Mouse (Mus musculus): Measurements from ENCODE around the gene Fam151b. TPM values are rescaled to one million over a fixed set of nuclear protein-coding genes. Genes with fewer than 3 reads are reported as not detected.

The Fam151b gene
- total and polyA plus RNA-seq, 2 experiments from 2014 or later, result 0.10 to 1.3 TPM

GRCm38 (mm10) chr13:92523178-92523813 is 39.5 kb upstream of the Fam151b start:
- H3K9ac ChIP-seq (replicated peaks; ENCODE audit: low read depth, low read length), result no peak overlapping the region
- DNase-seq (ENCODE audit: low spot score) (no peak), ATAC-seq (ENCODE audit: insufficient read depth, low read depth) (no peak)
- H3K36me3 ChIP-seq (replicated peaks; ENCODE audit: control insufficient read depth, insufficient read depth, low read length), result peaks cover 42% of the 10 kb centered on the region
- 70% methylated on average over 5 of the region's 5 CpGs for WGBS
- no peak overlapping the region for H3K4me2 ChIP-seq (ENCODE audit: low read depth, low read length)
- no peak overlapping the region for H3K27ac ChIP-seq (ENCODE audit: low read depth)
- H3K4me1 ChIP-seq (ENCODE audit: control insufficient read depth, insufficient read depth), result no peaks in the 10 kb centered on the region
- TF ChIP-seq EP300 (IDR thresholded peaks at IDR 0.05; ENCODE audit: low read depth), result no peak
- H3K4me3 ChIP-seq (ENCODE audit: low read depth, low read length), result no peak overlapping the region
- H3K27me3 ChIP-seq (ENCODE audit: control insufficient read depth, insufficient read depth, low read length), result no peaks in the 10 kb centered on the region
- H3K9me3 ChIP-seq (replicated peaks; ENCODE audit: control insufficient read depth, low read length), result no peaks in the 10 kb centered on the region

- peaks cover 62% of the 10 kb centered on the region for H3K36me3 ChIP-seq (replicated peaks; ENCODE audit: control insufficient read depth, insufficient read depth, low read length)
- DNase-seq (ENCODE audit: low spot score) (no peak), ATAC-seq (ENCODE audit: insufficient read depth, low read depth) (no peak)
- no peaks in the 10 kb centered on the region for H3K9me3 ChIP-seq (replicated peaks; ENCODE audit: control insufficient read depth, low read length)
- no peak overlapping the region for H3K4me2 ChIP-seq (ENCODE audit: low read depth, low read length)
- no peaks in the 10 kb centered on the region for H3K27me3 ChIP-seq (ENCODE audit: control insufficient read depth, insufficient read depth, low read length)
- no peak overlapping the region for H3K4me3 ChIP-seq (ENCODE audit: low read depth, low read length)
- WGBS, result 82% methylated on average over 12 of the region's 12 CpGs
- no peak overlapping the region for H3K9ac ChIP-seq (replicated peaks; ENCODE audit: low read depth, low read length)
- H3K27ac ChIP-seq (ENCODE audit: low read depth), result no peak overlapping the region
- TF ChIP-seq CTCF (IDR thresholded peaks at IDR 0.05; ENCODE audit: low read depth) (no peak), EP300 (IDR thresholded peaks at IDR 0.05; ENCODE audit: low read depth) (no peak)
- H3K4me1 ChIP-seq (ENCODE audit: control insufficient read depth, insufficient read depth), result no peaks in the 10 kb centered on the region
Observed at GRCm38 (mm10) chr13:92504871-92505270, 21.1 kb upstream of the Fam151b start.

GRCm38 (mm10) chr13:92491923-92492322 is 8.1 kb upstream of the Fam151b start:
- Histone ChIP-seq H3K36me3 (replicated peaks; ENCODE audit: control insufficient read depth, insufficient read depth, low read length) (peaks cover 30% of the 10 kb centered on the region), H3K4me1 (ENCODE audit: control insufficient read depth, insufficient read depth) (peaks cover 4% of the 10 kb centered on the region; the same call in 1 of the 2 replicates)
- WGBS, result 95% methylated on average over 1 of the region's 1 CpGs

GRCm38 (mm10) chr13:92490817-92491216 is 7.0 kb upstream of the Fam151b start:
- no peak overlapping the region for H3K4me2 ChIP-seq (ENCODE audit: low read depth, low read length)
- 55% methylated on average over 4 of the region's 4 CpGs for WGBS
- no peak overlapping the region for H3K9ac ChIP-seq (replicated peaks; ENCODE audit: low read depth, low read length)
- H3K27ac ChIP-seq (ENCODE audit: low read depth), result no peak overlapping the region
- TF ChIP-seq CTCF (IDR thresholded peaks at IDR 0.05; ENCODE audit: low read depth), result no peak
- ATAC-seq (ENCODE audit: insufficient read depth, low read depth) (no peak), DNase-seq (ENCODE audit: low spot score) (no peak)
- H3K36me3 ChIP-seq (replicated peaks; ENCODE audit: control insufficient read depth, insufficient read depth, low read length), result peaks cover 30% of the 10 kb centered on the region
- peaks cover 4% of the 10 kb centered on the region; the same call in 1 of the 2 replicates for H3K4me1 ChIP-seq (ENCODE audit: control insufficient read depth, insufficient read depth)
- no peak overlapping the region for H3K4me3 ChIP-seq (ENCODE audit: low read depth, low read length)
- H3K27me3 ChIP-seq (ENCODE audit: control insufficient read depth, insufficient read depth, low read length), result no peaks in the 10 kb centered on the region
- H3K9me3 ChIP-seq (replicated peaks; ENCODE audit: control insufficient read depth, low read length), result no peaks in the 10 kb centered on the region

More at GRCm38 (mm10) chr13:92491923-92492322, 8.1 kb upstream of the Fam151b start:
- Histone ChIP-seq H3K9me3 (replicated peaks; ENCODE audit: control insufficient read depth, low read length) (no peaks in the 10 kb centered on the region), H3K4me2 (ENCODE audit: low read depth, low read length) (no peak overlapping the region), H3K4me3 (ENCODE audit: low read depth, low read length) (no peak overlapping the region), H3K27ac (ENCODE audit: low read depth) (no peak overlapping the region), H3K9ac (replicated peaks; ENCODE audit: low read depth, low read length) (no peak overlapping the region), H3K27me3 (ENCODE audit: control insufficient read depth, insufficient read depth, low read length) (no peaks in the 10 kb centered on the region)
- no peak for TF ChIP-seq CTCF (IDR thresholded peaks at IDR 0.05; ENCODE audit: low read depth)
- TF ChIP-seq EP300 (IDR thresholded peaks at IDR 0.05; ENCODE audit: low read depth), result no peak
- ATAC-seq (ENCODE audit: insufficient read depth, low read depth) (no peak), DNase-seq (ENCODE audit: low spot score) (no peak)

- Histone ChIP-seq H3K9me3 (replicated peaks; ENCODE audit: control insufficient read depth, low read length) (no peaks in the 10 kb centered on the region), H3K4me1 (ENCODE audit: control insufficient read depth, insufficient read depth) (no peaks in the 10 kb centered on the region), H3K27ac (ENCODE audit: low read depth) (no peak overlapping the region), H3K9ac (replicated peaks; ENCODE audit: low read depth, low read length) (no peak overlapping the region), H3K27me3 (ENCODE audit: control insufficient read depth, insufficient read depth, low read length) (no peaks in the 10 kb centered on the region), H3K4me3 (ENCODE audit: low read depth, low read length) (peak overlapping the region; percentile 52), H3K36me3 (replicated peaks; ENCODE audit: control insufficient read depth, insufficient read depth, low read length) (0 out of 2 replicates have a peak, but pooled peaks cover 6% of the 10 kb centered on the region), H3K4me2 (ENCODE audit: low read depth, low read length) (peak overlapping the region; percentile 70)
- DNase-seq (ENCODE audit: low spot score) (peak; percentile 65), ATAC-seq (ENCODE audit: insufficient read depth, low read depth) (peak; percentile 77)
- no peak for TF ChIP-seq EP300 (IDR thresholded peaks at IDR 0.05; ENCODE audit: low read depth)
- TF ChIP-seq CTCF (IDR thresholded peaks at IDR 0.05; ENCODE audit: low read depth), result peak; percentile 69
- WGBS, result 16% methylated on average over 3 of the region's 3 CpGs
Observed at GRCm38 (mm10) chr13:92483348-92483747, 467 bp downstream of the Fam151b start.

- Histone ChIP-seq H3K36me3 (replicated peaks; ENCODE audit: control insufficient read depth, insufficient read depth, low read length) (peaks cover 14% of the 10 kb centered on the region; the same call in 1 of the 2 replicates), H3K27ac (ENCODE audit: low read depth) (no peak overlapping the region), H3K4me1 (ENCODE audit: control insufficient read depth, insufficient read depth) (no peaks in the 10 kb centered on the region), H3K9ac (replicated peaks; ENCODE audit: low read depth, low read length) (no peak overlapping the region), H3K4me2 (ENCODE audit: low read depth, low read length) (no peak overlapping the region), H3K9me3 (replicated peaks; ENCODE audit: control insufficient read depth, low read length) (no peaks in the 10 kb centered on the region), H3K27me3 (ENCODE audit: control insufficient read depth, insufficient read depth, low read length) (no peaks in the 10 kb centered on the region), H3K4me3 (ENCODE audit: low read depth, low read length) (no peak overlapping the region)
- WGBS, result 63% methylated on average over 2 of the region's 2 CpGs
- ATAC-seq (ENCODE audit: insufficient read depth, low read depth) (no peak), DNase-seq (ENCODE audit: low spot score) (no peak)
- no peak for TF ChIP-seq EP300 (IDR thresholded peaks at IDR 0.05; ENCODE audit: low read depth)
- no peak for TF ChIP-seq CTCF (IDR thresholded peaks at IDR 0.05; ENCODE audit: low read depth)
Observed at GRCm38 (mm10) chr13:92470151-92470550, 13.7 kb downstream of the Fam151b start.
